Mouse (Mus musculus) left cerebral cortex, postnatal 10 days (tissue): Measurements from ENCODE around the gene Tomm5. TPM values are rescaled to one million over a fixed set of nuclear protein-coding genes. Genes with fewer than 3 reads are reported as not detected.
"Not testable (repeated sequence)": the region's sequence is repeated elsewhere in the genome, so short reads cannot be mapped to it uniquely, and the experiment has no call there.

Experiments
- DNase-seq, 2 experiments: peaks; one replicate each; pipeline ENCODE4 v3.0.0; 2021 to 2022; ENCODE audit warnings: low spot score in 2 of 2, mixed read lengths in 1 of 2; ENCODE audit errors: extremely low spot score in 1 of 2
- intact Hi-C: fragments of 180-260 bp; cut with DNase I; formaldehyde crosslinking; loops from one replicate; pipeline ENCODE4 v1.15.1; 2025
- total RNA-seq, 2 experiments: library from RNA; stranded (reverse); gene quantifications; 2 replicates each; pipeline ENCODE4 v1.2.3; 2021

The Tomm5 gene
- total RNA-seq, 2 experiments from 2014 or later, result 67.9 to 69.3 TPM

GRCm38 (mm10) chr4:45072261-45072973, 35.5 kb downstream of the Tomm5 start:
- intact Hi-C loops, result no loop called here

GRCm38 (mm10) chr4:45067742-45068141, 40.2 kb downstream of the Tomm5 start:
- intact Hi-C loops, result no loop called here

More at GRCm38 (mm10) chr4:45072261-45072973, 35.5 kb downstream of the Tomm5 start:
- no peak for DNase-seq

DNA sequence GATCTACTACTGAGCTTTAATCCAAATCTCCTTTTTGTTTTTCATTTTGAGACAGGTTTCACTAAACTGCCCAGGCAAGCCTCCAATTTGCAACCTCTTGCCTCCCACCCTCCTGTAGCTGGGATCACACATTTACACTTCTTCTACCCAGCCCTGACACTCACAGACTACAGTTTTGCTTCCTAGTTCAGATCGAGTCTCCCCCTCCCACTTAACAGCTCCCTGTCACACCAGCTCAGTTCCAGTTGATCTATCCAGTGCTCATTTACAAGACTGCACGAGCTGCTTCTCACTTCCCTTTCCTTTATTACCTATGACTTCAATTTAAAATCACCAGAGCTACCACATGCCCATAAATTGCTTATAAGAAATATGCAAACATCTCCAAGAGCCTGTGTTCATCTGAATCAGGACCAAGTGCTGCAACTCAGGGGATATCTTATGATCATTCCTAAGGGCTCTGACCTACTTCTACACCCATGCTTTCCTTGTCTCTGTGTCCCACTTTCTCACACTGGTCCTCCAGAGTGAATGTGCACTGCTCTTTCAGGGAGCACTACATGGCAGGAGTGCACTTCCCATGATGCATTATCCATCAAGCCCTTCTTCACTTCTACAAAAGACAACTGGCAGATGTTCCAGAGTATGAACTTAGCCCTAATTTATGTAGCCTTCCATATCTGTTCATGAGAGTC, 41.7 kb downstream of the Tomm5 start:
- no peak for DNase-seq
- intact Hi-C loops, result no loop called here

More at GRCm38 (mm10) chr4:45067742-45068141, 40.2 kb downstream of the Tomm5 start:
- no peak for DNase-seq

DNA sequence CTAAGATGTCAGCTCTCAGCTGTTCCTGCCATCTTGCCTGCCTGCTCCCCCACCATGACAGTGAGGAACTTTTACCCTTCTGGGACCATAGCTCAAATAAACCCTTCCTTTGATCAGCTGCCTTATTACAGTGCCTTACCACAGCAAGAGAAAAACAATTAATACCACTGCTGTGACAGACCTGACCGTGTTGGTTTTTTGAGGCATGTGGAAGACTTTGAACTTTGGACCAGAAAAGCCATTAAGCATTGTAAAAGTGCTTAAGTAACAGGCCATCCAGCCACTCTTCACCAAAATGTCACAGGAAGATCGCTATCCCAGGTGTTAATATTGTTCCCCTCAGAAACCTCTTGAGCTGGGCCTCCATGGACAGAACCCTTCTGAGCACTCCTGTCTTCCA, 43.3 kb downstream of the Tomm5 start:
- DNase-seq, result no peak
- intact Hi-C loops, result no loop called here

DNA sequence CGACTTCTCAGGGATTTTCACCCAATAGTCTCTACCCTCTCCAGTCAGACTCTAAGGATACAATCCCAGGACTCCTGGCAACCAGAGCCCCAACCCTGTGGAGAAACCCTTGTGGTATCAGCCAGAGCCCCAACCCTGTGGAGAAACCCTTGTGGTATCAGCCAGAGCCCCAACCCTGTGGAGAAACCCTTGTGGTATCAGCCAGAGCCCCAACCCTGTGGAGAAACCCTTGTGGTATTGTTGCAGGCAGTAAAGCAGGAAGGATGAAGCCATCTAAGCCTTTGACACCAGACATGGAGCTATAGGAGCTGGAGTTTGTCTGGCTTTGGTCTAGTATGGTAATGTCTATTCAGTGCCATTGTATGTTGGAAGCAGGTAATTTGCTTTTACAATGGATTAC, 44.1 kb downstream of the Tomm5 start:
- DNase-seq, intact Hi-C loops: not testable (repeated sequence)

GRCm38 (mm10) chr4:45055451-45055850, 52.5 kb downstream of the Tomm5 start:
- no peak for DNase-seq
- intact Hi-C loops, result no loop called here

Other genes with a start within 250 kb of the Tomm5 start
- 10 to 100 TPM in 1 of 2 experiments, 1 to 10 TPM in 1; 9.5 to 10.1 TPM for gene Grhpr, start 126.7 kb downstream of the Tomm5 start, total RNA-seq
- gene Zbtb5, start 95.7 kb downstream of the Tomm5 start, total RNA-seq, result 10 to 100 TPM; 17.3 to 18.6 TPM
- gene Polr1e, start 89.5 kb downstream of the Tomm5 start, total RNA-seq, result 10 to 100 TPM; 17.2 to 20.5 TPM
- 10 to 100 TPM; 30.3 to 31.3 TPM for gene Fbxo10, start 23.5 kb downstream of the Tomm5 start, total RNA-seq
- gene Frmpd1, start 76.8 kb upstream of the Tomm5 start, total RNA-seq, result 10 to 100 TPM; 13.5 to 18.5 TPM
- 10 to 100 TPM; 12.7 TPM for gene Trmt10b, start 189.0 kb upstream of the Tomm5 start, total RNA-seq
- 10 to 100 TPM; 21.0 to 21.5 TPM for gene Dcaf10, start 234.0 kb upstream of the Tomm5 start, total RNA-seq
- gene Exosc3, start 234.6 kb upstream of the Tomm5 start, total RNA-seq, result 10 to 100 TPM in 1 of 2 experiments, 1 to 10 TPM in 1; 9.5 to 11.2 TPM